Mouse (Mus musculus) forebrain, embryonic 16.5 days (tissue): Measurements from ENCODE around the gene Kif16b. TPM values are rescaled to one million over a fixed set of nuclear protein-coding genes. Genes with fewer than 3 reads are reported as not detected.

Source experiments
- ATAC-seq: fragments of 200-750 bp; cut with Nextera tagmentation; 2 replicates; pipeline ENCODE4 v1.8.0; 2017; ENCODE audit warnings: mild to moderate bottlenecking, moderate library complexity
- H3K27ac ChIP-seq: fragments of 300-500 bp; sonication (generic); 2 replicates; pipeline ENCODE4 v1.5.1; 2014; ENCODE audit warnings: low read length, control low read depth
- H3K27me3 ChIP-seq: fragments of 300-500 bp; sonication (generic); replicated peaks from 2 replicates; pipeline ENCODE4 v1.6.1; 2014; ENCODE audit warnings: low read length; ENCODE audit not compliant: control insufficient read depth, insufficient read depth
- H3K36me3 ChIP-seq: fragments of 300-500 bp; sonication (generic); 2 replicates; pipeline ENCODE4 v1.6.1; 2014; ENCODE audit not compliant: control insufficient read depth, insufficient read depth
- H3K4me1 ChIP-seq: fragments of 300-500 bp; sonication (generic); replicated peaks from 2 replicates; pipeline ENCODE4 v1.6.1; 2014; ENCODE audit warnings: low read length; ENCODE audit not compliant: control insufficient read depth, insufficient read depth
- H3K4me2 ChIP-seq: fragments of 300-500 bp; sonication (generic); 2 replicates; pipeline ENCODE4 v1.6.1; 2014; ENCODE audit warnings: mild to moderate bottlenecking, low read length, control low read depth
- H3K4me3 ChIP-seq: fragments of 300-500 bp; sonication (generic); replicated peaks from 2 replicates; pipeline ENCODE4 v1.5.1; 2014; ENCODE audit warnings: mild to moderate bottlenecking, low read length, control low read depth
- H3K9ac ChIP-seq: fragments of 300-500 bp; sonication (generic); replicated peaks from 2 replicates; pipeline ENCODE4 v1.6.1; 2014; ENCODE audit warnings: low read depth, low read length, control low read depth
- H3K9me3 ChIP-seq: fragments of 300-500 bp; sonication (generic); 2 replicates; pipeline ENCODE4 v1.6.1; 2016; ENCODE audit warnings: low read length; ENCODE audit not compliant: control insufficient read depth
- whole genome bisulfite sequencing: fragments of 180-500 bp; shearing (Covaris S2); extraction: QIAGEN DNeasy Blood & Tissue Kit; methylation state at CpG from one replicate; pipeline ENCODE4 v1.1.7; 2014; 5-methylcytosine and 5-hydroxymethylcytosine counted together
- polyA plus RNA-seq: library from polyadenylated mRNA; unstranded; fragments of >200 nt; fragmentation: Nextera tagmentation; extraction: Ambion mirVana; gene quantifications from 2 replicates; pipeline ENCODE4 v1.2.1, GENCODE M21; 2015

Gene Kif16b
- polyA plus RNA-seq, 1 experiment from 2014 or later: 2.7 TPM

DNA sequence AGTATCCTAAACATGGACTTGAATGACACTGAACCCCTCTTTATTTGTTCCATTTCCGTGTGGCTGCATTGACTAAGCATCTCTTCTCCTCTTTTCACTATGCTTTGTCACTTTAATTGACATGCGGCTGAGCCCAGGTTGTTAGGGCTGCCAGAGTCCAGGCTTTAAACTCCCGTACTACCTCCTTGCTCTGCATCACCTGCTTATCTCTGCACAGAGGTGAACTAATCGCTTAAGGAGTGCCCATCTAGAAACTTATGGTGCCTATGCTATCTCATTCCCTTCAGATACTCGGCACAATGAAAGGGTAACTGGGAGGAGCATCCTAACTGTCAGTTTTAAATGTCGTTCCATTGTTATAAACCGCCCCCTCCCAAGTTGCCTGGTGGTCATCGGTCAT lies 331.6 kb downstream of the Kif16b start:
- WGBS: 65% methylated on average over 8 of the region's 8 CpGs
- no peak overlapping the region for H3K27ac ChIP-seq
- H3K27me3 ChIP-seq: no peaks in the 10 kb centered on the region
- no peaks in the 10 kb centered on the region for H3K36me3 ChIP-seq
- no peak overlapping the region for H3K4me2 ChIP-seq
- no peak overlapping the region for H3K9ac ChIP-seq
- no peaks in the 10 kb centered on the region for H3K9me3 ChIP-seq
- H3K4me3 ChIP-seq: no peak overlapping the region
- H3K4me1 ChIP-seq: no peaks in the 10 kb centered on the region
- ATAC-seq: no peak

Other genes with a start within 250 kb of the Kif16b start
- 58.7 and 69.8 TPM in 2 replicates for gene Snrpb2, start 161.5 kb upstream of the Kif16b start, polyA plus RNA-seq
- 0.53 and 0.97 TPM in 2 replicates for gene Otor, start 176.9 kb upstream of the Kif16b start, polyA plus RNA-seq